Mouse (Mus musculus) hindbrain, embryonic 13.5 days (tissue): Measurements from ENCODE around the gene Slc30a10. TPM values are rescaled to one million over a fixed set of nuclear protein-coding genes. Genes with fewer than 3 reads are reported as not detected.

Experiments used
- ATAC-seq: fragments of 200-750 bp; cut with Nextera tagmentation; 2 replicates; pipeline ENCODE4 v1.8.0; 2017; ENCODE audit warnings: moderate TSS enrichment; ENCODE audit not compliant: low FRiP score
- H3K27ac ChIP-seq: fragments of 300-500 bp; sonication (generic); 2 replicates; pipeline ENCODE4 v1.5.1; 2015; ENCODE audit warnings: inconsistent platforms, mild to moderate bottlenecking, moderate library complexity
- H3K27me3 ChIP-seq: fragments of 300-500 bp; sonication (generic); 2 replicates; pipeline ENCODE4 v1.6.1; 2015; ENCODE audit warnings: mild to moderate bottlenecking, inconsistent platforms
- H3K36me3 ChIP-seq: fragments of 300-500 bp; sonication (generic); 2 replicates; pipeline ENCODE4 v1.6.1; 2015; ENCODE audit warnings: mild to moderate bottlenecking, inconsistent platforms
- H3K4me1 ChIP-seq: fragments of 300-500 bp; sonication (generic); replicated peaks from 2 replicates; pipeline ENCODE4 v1.6.1; 2015; ENCODE audit warnings: inconsistent platforms
- H3K4me2 ChIP-seq: fragments of 300-500 bp; sonication (generic); 2 replicates; pipeline ENCODE4 v1.6.1; 2015; ENCODE audit warnings: inconsistent platforms, mild to moderate bottlenecking, moderate library complexity
- H3K4me3 ChIP-seq: fragments of 300-500 bp; sonication (generic); 2 replicates; pipeline ENCODE4 v1.5.1; 2015; ENCODE audit warnings: mild to moderate bottlenecking, inconsistent platforms
- H3K9ac ChIP-seq: fragments of 300-500 bp; sonication (generic); 2 replicates; pipeline ENCODE4 v1.6.1; 2015; ENCODE audit warnings: mild to moderate bottlenecking, inconsistent platforms
- H3K9me3 ChIP-seq: fragments of 300-500 bp; sonication (generic); 2 replicates; pipeline ENCODE4 v1.6.1; 2016; ENCODE audit warnings: inconsistent platforms
- WGBS: fragments of 180-500 bp; shearing (Covaris S2); methylation state at CpG from one replicate; pipeline ENCODE4 v1.1.7; 2015; 5-methylcytosine and 5-hydroxymethylcytosine counted together
- polyA plus RNA-seq: library from polyadenylated mRNA; unstranded; fragments of >200 nt; fragmentation: Nextera tagmentation; extraction: Ambion mirVana; gene quantifications from 2 replicates; pipeline ENCODE4 v1.2.1, GENCODE M21; 2015

The Slc30a10 gene
- 3.4 and 3.8 TPM in 2 replicates for polyA plus RNA-seq

GRCm38 (mm10) chr1:185454575-185454954, at the start of gene Slc30a10:
Slc30a10 (plus strand) TSS chr1:185454848.
- peak within 1 kb of the TSS; percentile 42; the same call in 1 of the 2 replicates for H3K27ac ChIP-seq
- peak; percentile 84 for ATAC-seq
- 5% methylated on average over 11 of the region's 18 CpGs for WGBS
- H3K4me3 ChIP-seq = peak within 1 kb of the TSS; percentile 64
- H3K36me3 ChIP-seq = no peaks in the 10 kb centered on the region
- peak within 1 kb of the TSS; percentile 85 for H3K4me2 ChIP-seq
- H3K4me1 ChIP-seq = peaks cover 13% of the 10 kb centered on the region
- H3K9ac ChIP-seq = peak within 1 kb of the TSS; percentile 82
- H3K9me3 ChIP-seq = no peaks in the 10 kb centered on the region
- H3K27me3 ChIP-seq = peaks cover 40% of the 10 kb centered on the region

DNA sequence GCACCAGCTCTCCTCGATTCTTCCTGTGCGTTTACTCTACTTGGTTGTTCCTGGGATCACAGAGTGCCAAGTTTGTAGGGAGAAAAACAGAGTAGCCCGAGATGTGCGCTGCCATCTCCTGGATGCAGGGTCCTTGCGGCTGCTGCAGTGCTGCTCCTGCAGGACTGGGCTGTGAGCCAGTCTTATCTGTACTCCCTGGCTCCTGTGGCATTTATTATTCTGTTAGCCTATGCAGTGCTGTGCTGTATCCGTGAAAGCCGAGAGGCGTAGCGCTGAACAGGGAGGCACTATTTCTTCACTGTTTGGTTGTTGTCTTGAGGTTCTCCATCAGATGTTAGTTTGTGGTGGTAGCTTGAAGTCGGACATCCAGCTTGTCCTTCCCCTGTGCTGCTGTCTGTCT, 48.7 kb upstream of the Slc30a10 start:
- no peak overlapping the region for H3K27ac ChIP-seq
- H3K27me3 ChIP-seq = no peaks in the 10 kb centered on the region
- H3K4me1 ChIP-seq = no peaks in the 10 kb centered on the region
- peaks cover 76% of the 10 kb centered on the region for H3K36me3 ChIP-seq
- no peak overlapping the region for H3K4me2 ChIP-seq
- no peak for ATAC-seq
- no peaks in the 10 kb centered on the region for H3K9me3 ChIP-seq
- no peak overlapping the region for H3K9ac ChIP-seq
- WGBS = 95% methylated on average over 10 of the region's 10 CpGs
- no peak overlapping the region for H3K4me3 ChIP-seq

DNA sequence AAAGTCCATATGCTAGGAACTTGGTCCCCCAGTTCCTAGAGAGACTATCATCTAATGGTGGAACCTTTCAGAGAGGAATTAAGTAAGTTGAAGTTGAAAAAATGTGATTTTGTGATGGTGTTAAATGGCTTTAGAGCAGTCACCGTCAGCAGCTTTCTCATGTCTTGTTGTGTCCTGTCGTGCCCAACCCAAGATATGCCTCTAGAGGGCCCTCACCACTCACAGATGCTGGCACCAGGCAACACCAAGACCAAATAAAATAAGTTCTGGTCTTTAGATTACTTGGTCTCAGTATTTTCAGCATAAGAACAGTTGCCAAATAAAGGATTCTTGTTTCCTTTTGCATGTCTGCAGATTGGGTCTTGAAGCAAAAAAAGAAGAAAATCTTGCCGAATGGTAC, 44.8 kb upstream of the Slc30a10 start:
- H3K4me3 ChIP-seq = no peak overlapping the region
- H3K27me3 ChIP-seq = no peaks in the 10 kb centered on the region
- WGBS = 75% methylated on average over 3 of the region's 3 CpGs
- no peak overlapping the region for H3K27ac ChIP-seq
- ATAC-seq = no peak
- no peaks in the 10 kb centered on the region for H3K9me3 ChIP-seq
- H3K36me3 ChIP-seq = peaks cover 80% of the 10 kb centered on the region
- H3K4me2 ChIP-seq = no peak overlapping the region
- H3K4me1 ChIP-seq = no peaks in the 10 kb centered on the region
- H3K9ac ChIP-seq = no peak overlapping the region

GRCm38 (mm10) chr1:185418011-185418410, 36.6 kb upstream of the Slc30a10 start:
- no peaks in the 10 kb centered on the region for H3K9me3 ChIP-seq
- peaks cover 80% of the 10 kb centered on the region for H3K36me3 ChIP-seq
- WGBS = 94% methylated on average over 9 of the region's 9 CpGs

GRCm38 (mm10) chr1:185419805-185420204, 34.8 kb upstream of the Slc30a10 start:
- peaks cover 79% of the 10 kb centered on the region for H3K36me3 ChIP-seq
- H3K9ac ChIP-seq = no peak overlapping the region
- no peak overlapping the region for H3K4me3 ChIP-seq
- WGBS = 94% methylated on average over 5 of the region's 5 CpGs
- ATAC-seq = no peak
- H3K4me1 ChIP-seq = no peaks in the 10 kb centered on the region
- H3K9me3 ChIP-seq = no peaks in the 10 kb centered on the region
- H3K4me2 ChIP-seq = no peak overlapping the region
- no peak overlapping the region for H3K27ac ChIP-seq
- H3K27me3 ChIP-seq = no peaks in the 10 kb centered on the region

More at GRCm38 (mm10) chr1:185418011-185418410, 36.6 kb upstream of the Slc30a10 start:
- Histone ChIP-seq H3K27me3 (no peaks in the 10 kb centered on the region), H3K9ac (no peak overlapping the region), H3K4me1 (no peaks in the 10 kb centered on the region), H3K4me2 (no peak overlapping the region), H3K27ac (no peak overlapping the region), H3K4me3 (no peak overlapping the region)
- ATAC-seq = no peak

DNA sequence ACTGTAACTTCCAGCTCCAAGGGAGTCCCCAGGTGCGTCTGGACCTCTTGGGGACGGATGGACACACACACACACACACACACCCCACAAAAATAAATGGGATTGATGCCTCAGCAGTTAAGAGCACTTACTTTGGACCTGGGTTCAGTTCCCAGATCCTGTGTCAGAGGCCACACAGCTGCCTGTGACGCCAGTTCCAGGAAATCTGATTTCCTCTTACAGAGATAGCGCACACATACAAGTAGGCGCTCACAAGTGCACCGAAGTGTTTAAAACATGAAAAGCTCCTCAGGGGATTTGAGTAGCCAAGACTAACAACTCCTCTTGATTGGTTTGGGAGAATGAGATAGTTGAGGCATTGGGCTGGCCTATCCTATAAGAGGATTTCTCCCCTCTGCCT, 33.9 kb upstream of the Slc30a10 start:
- 96% methylated on average over 6 of the region's 6 CpGs for WGBS
- no peak for ATAC-seq
- H3K9ac ChIP-seq = no peak overlapping the region

DNA sequence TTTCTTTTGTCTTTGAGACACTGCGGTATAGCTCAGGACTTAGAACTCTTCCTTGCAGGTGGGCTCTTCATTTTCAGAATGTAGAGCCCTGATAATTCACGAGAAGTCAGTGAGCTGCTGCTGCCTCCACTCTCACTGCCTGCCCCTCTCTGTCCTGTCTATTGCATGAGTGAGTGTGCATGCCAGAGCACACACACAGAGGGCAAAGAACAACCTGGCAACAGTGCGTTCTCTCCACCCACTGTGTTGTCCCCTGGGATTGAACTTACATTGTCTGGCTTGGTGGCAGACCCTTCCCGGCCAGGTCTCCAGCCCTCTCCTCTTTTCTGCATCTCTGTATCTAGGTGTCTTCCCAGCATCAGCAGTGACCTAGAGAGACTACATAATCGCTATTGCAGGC, 28.1 kb upstream of the Slc30a10 start:
- Histone ChIP-seq H3K36me3 (peaks cover 71% of the 10 kb centered on the region), H3K4me1 (no peaks in the 10 kb centered on the region), H3K4me2 (no peak overlapping the region), H3K4me3 (no peak overlapping the region), H3K27me3 (no peaks in the 10 kb centered on the region), H3K9ac (no peak overlapping the region), H3K9me3 (no peaks in the 10 kb centered on the region), H3K27ac (no peak overlapping the region)
- ATAC-seq = no peak
- WGBS = 95% methylated on average over 5 of the region's 5 CpGs

More for the DNA sequence above, 33.9 kb upstream of the Slc30a10 start:
- H3K36me3 ChIP-seq = peaks cover 79% of the 10 kb centered on the region
- no peaks in the 10 kb centered on the region for H3K27me3 ChIP-seq
- no peak overlapping the region for H3K4me3 ChIP-seq
- H3K4me2 ChIP-seq = no peak overlapping the region
- H3K9me3 ChIP-seq = no peaks in the 10 kb centered on the region
- H3K27ac ChIP-seq = no peak overlapping the region
- no peaks in the 10 kb centered on the region for H3K4me1 ChIP-seq

- H3K9ac ChIP-seq = no peak overlapping the region
- no peaks in the 10 kb centered on the region for H3K4me1 ChIP-seq
- no peak overlapping the region for H3K4me2 ChIP-seq
- ATAC-seq = no peak
- no peak overlapping the region for H3K27ac ChIP-seq
- H3K9me3 ChIP-seq = no peaks in the 10 kb centered on the region
- H3K36me3 ChIP-seq = peaks cover 43% of the 10 kb centered on the region
- H3K4me3 ChIP-seq = no peak overlapping the region
- WGBS = 92% methylated on average over 5 of the region's 5 CpGs
- H3K27me3 ChIP-seq = no peaks in the 10 kb centered on the region
Measured at GRCm38 (mm10) chr1:185430488-185430887, 24.2 kb upstream of the Slc30a10 start.

GRCm38 (mm10) chr1:185431245-185431997, 23.2 kb upstream of the Slc30a10 start:
- no peak overlapping the region for H3K9ac ChIP-seq
- H3K4me1 ChIP-seq = peaks cover under 1% of the 10 kb centered on the region; the same call in 1 of the 2 replicates
- H3K36me3 ChIP-seq = peaks cover 37% of the 10 kb centered on the region
- no peaks in the 10 kb centered on the region for H3K9me3 ChIP-seq
- WGBS = 88% methylated on average over 6 of the region's 6 CpGs
- H3K27ac ChIP-seq = no peak overlapping the region
- no peak for ATAC-seq
- H3K4me3 ChIP-seq = no peak overlapping the region
- no peaks in the 10 kb centered on the region for H3K27me3 ChIP-seq
- no peak overlapping the region for H3K4me2 ChIP-seq

- Histone ChIP-seq H3K4me1 (peaks cover 6% of the 10 kb centered on the region), H3K4me2 (no peak overlapping the region), H3K36me3 (peaks cover 32% of the 10 kb centered on the region), H3K9ac (no peak overlapping the region), H3K4me3 (no peak overlapping the region), H3K27ac (no peak overlapping the region), H3K27me3 (no peaks in the 10 kb centered on the region), H3K9me3 (no peaks in the 10 kb centered on the region)
- WGBS = 91% methylated on average over 13 of the region's 13 CpGs
- no peak for ATAC-seq
Measured at GRCm38 (mm10) chr1:185431998-185432317, 22.7 kb upstream of the Slc30a10 start.

- Histone ChIP-seq H3K36me3 (peaks cover 23% of the 10 kb centered on the region), H3K27ac (no peak overlapping the region), H3K9me3 (no peaks in the 10 kb centered on the region), H3K27me3 (no peaks in the 10 kb centered on the region), H3K4me1 (peaks cover 11% of the 10 kb centered on the region), H3K4me2 (no peak overlapping the region), H3K9ac (no peak overlapping the region), H3K4me3 (no peak overlapping the region)
- 85% methylated on average over 6 of the region's 6 CpGs for WGBS
- ATAC-seq = no peak
Measured at GRCm38 (mm10) chr1:185433112-185433511, 21.5 kb upstream of the Slc30a10 start.

DNA sequence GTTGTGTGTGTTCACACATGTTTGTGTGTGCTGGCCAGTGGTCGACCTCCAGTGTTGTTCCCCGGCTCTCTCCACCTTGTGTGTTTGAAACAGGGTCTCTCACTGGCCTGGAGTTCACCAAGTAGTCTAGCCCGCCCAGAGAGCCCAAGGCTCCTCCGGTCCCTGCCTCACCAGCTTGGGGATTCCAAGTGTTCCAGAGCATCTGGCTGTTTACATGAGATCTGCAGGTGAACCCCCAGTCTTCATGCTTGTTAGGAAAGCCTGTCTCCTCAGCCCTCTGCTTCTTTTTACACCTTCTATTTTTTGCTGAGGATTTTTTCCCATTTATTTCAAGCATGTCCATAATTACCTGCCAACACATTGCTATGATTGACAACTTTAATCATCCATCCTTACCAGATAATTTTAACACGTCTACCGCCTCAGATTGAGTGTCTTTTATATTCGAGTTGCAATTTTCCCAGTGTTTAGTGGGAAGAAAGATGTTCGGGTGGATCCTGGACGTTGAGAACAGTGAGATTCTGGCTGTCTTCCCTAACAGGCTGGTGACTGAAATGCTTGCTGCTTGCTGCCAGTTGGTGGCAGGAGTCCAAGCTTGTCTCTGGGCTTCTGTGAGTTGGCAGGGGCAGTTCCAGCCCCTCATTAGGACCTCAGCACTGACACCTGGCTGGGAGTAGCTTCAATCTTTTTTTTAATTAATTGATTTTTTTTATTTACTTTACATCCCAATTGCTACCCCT, 15.6 kb upstream of the Slc30a10 start:
- WGBS = 71% methylated on average over 9 of the region's 9 CpGs
- H3K36me3 ChIP-seq = no peaks in the 10 kb centered on the region
- H3K9me3 ChIP-seq = no peaks in the 10 kb centered on the region
- H3K4me3 ChIP-seq = no peak overlapping the region
- H3K9ac ChIP-seq = no peak overlapping the region
- H3K4me1 ChIP-seq = peaks cover 28% of the 10 kb centered on the region
- H3K27me3 ChIP-seq = no peaks in the 10 kb centered on the region
- H3K4me2 ChIP-seq = no peak overlapping the region
- H3K27ac ChIP-seq = peak overlapping the region; percentile 59
- no peak for ATAC-seq
